Mouse (Mus musculus) left cerebral cortex, postnatal 25 days (tissue): ENCODE measurements around the gene Fbxo8. TPM values are rescaled to one million over a fixed set of nuclear protein-coding genes. Genes with fewer than 3 reads are reported as not detected.

Source experiments
- DNase-seq, 2 experiments: peaks; one replicate each; pipeline ENCODE4 v3.0.0; 2022; ENCODE audit warnings: low spot score in 2 of 2, mixed read lengths in 1 of 2
- intact Hi-C: fragments of 180-260 bp; cut with DNase I; formaldehyde crosslinking; loops from one replicate; pipeline ENCODE4 v1.15.1; 2025
- microRNA-seq, 2 experiments: library from miRNA; unstranded; fragments of <30 nt; microRNA quantifications; one replicate each; pipeline ENCODE4 v1.2.0; 2022
- total RNA-seq, 2 experiments: library from RNA; stranded (reverse); gene quantifications; 2 replicates each; pipeline ENCODE4 v1.2.3; 2021

Fbxo8 gene
- total RNA-seq, 2 experiments from 2014 or later = 37.4 to 41.9 TPM

DNA sequence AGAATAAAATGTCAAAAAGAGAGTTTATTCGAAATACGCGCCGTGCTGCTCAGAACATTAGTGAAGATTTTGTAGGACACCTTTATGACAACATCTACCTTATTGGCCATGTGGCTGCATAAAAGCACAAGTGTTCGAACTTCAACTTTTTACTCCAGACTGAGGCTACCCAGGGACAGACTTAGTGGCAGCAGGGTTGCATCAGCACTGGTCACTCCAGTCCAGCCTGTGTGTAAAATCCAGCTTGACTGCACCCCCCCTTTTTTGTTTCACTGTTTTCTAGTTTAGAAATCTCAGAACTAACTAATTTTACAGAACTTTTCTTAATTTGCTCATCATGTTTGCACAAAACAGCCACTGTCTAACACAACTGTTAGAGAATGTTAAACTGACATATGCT lies 40.6 kb downstream of the Fbxo8 start:
- no peak for DNase-seq
- intact Hi-C loops = no loop called here

DNA sequence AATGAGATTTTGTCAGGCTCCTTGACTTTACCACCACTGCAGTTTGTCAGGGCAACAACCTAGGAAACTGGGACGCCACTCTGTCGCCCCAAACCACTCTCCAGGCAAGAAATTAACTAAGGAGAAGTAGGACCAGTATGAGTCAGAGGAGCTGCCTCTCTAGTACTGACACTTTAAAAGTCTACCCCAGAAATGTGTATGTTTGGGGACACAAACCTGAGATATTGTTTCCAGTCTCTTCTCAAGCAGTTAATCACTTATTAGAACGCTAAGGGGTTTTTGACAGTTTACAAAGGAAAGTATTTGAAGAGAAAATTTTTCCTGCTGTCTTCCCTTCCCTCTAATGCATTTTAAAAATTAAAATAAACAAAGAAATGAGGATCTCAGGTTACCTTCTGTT lies 55.6 kb downstream of the Fbxo8 start:
- intact Hi-C loops = no loop called here
- no peak for DNase-seq

- DNase-seq = peak in 1 of 2 experiments; percentile 27
- intact Hi-C loops = no loop called here
Observed at GRCm38 (mm10) chr8:56611736-56612135, 60.8 kb downstream of the Fbxo8 start.

GRCm38 (mm10) chr8:56614235-56614634 lies 63.3 kb downstream of the Fbxo8 start:
- DNase-seq = no peak
- intact Hi-C loops = loop anchor here (2.0 kb wide), 1 partner anchor 83 kb away; no protein-coding TSS in a partner anchor

GRCm38 (mm10) chr8:56615005-56615404 lies 64.1 kb downstream of the Fbxo8 start:
- DNase-seq = peak; percentile 62 to 75
- intact Hi-C loops = loop anchor here (2.0 kb wide), 1 partner anchor 84 kb away; no protein-coding TSS in a partner anchor

GRCm38 (mm10) chr8:56616260-56616659 lies 65.4 kb downstream of the Fbxo8 start:
- intact Hi-C loops = no loop called here
- no peak for DNase-seq

DNA sequence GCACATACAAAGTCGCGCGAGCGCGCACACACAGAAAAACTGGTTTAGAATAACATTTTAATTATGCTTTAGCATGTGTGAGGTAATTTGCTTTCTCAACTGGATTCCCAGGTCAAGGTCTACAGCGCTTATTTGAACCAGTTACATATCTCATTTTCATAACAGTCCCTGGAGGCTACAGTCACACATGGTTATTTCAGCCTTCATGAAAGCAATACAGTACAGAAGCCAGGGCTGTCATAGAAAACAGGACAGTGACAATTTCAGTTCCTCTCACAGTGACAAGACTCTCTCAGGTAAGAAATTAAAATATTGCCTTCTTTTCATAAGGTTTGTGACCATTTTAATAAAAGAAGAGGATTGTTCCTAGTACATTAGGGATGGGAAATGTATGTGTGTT lies 66.4 kb downstream of the Fbxo8 start:
- DNase-seq = no peak

DNA sequence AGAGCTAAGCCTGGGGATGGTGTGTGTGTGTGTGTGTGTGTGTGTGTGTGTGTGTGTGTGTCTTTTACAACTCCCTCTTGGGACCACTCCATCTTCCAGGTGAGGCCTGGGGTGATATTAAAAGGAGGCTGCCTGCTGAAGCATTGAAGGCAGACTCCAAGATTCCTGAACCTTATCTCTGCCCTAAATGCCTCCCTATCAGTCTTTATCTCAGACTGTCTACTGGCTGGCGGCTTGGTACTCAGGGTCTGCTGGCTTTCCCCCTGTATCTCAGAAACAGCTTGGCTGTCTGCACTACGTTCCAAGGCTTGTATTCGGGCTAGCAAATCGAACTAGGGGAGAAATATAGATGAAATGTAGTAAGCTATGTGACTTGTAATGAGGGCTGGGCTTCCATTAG lies 68.2 kb downstream of the Fbxo8 start:
- DNase-seq = no peak
- intact Hi-C loops = no loop called here

More for the DNA sequence above, 66.4 kb downstream of the Fbxo8 start:
- intact Hi-C loops = no loop called here

- DNase-seq = no peak
- intact Hi-C loops = no loop called here
Observed at GRCm38 (mm10) chr8:56619571-56619970, 68.7 kb downstream of the Fbxo8 start.

DNA sequence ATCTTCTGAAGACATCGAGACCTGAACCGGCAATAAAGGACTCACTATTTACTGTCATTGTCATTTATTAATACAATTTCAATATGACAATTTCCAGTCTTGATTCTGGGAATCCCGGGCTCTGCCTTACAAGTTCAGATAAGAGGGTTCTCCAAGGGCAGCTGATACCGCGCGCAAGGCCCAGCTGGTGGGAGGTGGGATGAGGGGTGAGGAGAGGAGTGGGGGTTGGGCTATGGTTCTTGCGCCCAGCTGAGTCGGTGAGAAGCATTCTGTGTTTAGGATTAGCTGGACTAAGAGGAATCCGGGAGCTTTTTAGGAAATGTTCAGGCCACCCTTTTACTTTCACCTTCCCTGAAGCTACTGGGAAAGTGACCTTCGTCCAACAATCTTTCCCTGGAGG lies 69.8 kb downstream of the Fbxo8 start:
- intact Hi-C loops = loop anchor here (5.0 kb wide), 2 partner anchors 697 to 712 kb away; no protein-coding TSS in a partner anchor
- no peak for DNase-seq

- intact Hi-C loops = loop anchor here (5.0 kb wide), 2 partner anchors 696 to 711 kb away; no protein-coding TSS in a partner anchor
- DNase-seq = no peak
Observed at GRCm38 (mm10) chr8:56621093-56621492, 70.2 kb downstream of the Fbxo8 start.

GRCm38 (mm10) chr8:56622470-56623024 lies 71.7 kb downstream of the Fbxo8 start:
- intact Hi-C loops = loop anchor here (5.0 kb wide), 2 partner anchors 695 to 710 kb away; no protein-coding TSS in a partner anchor
- no peak for DNase-seq

DNA sequence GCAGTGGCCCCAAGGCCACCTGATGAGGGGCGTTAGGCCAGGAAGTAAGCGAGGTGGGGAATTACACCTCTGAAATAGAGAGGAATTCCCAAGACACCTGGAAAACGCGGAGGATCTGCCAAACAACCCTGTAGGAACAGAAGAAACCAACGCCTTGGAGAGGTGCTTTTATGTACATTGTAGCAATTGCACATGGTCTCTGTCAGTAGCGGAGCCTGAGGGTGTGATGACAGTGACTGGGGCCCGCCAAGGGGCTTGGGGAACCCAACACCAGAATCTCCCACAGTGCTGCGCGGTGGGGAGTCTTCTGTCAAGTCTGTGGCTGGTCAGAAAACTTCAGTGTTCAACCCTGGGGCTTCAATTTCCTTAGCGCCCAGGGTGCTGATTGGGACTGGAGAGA lies 72.5 kb downstream of the Fbxo8 start:
- intact Hi-C loops = loop anchor here (5.0 kb wide), 2 partner anchors 694 to 709 kb away; no protein-coding TSS in a partner anchor
- no peak for DNase-seq

GRCm38 (mm10) chr8:56629160-56629559 lies 78.3 kb downstream of the Fbxo8 start:
- no peak for DNase-seq
- intact Hi-C loops = no loop called here

- DNase-seq = no peak
- intact Hi-C loops = no loop called here
Observed at GRCm38 (mm10) chr8:56639277-56639676, 88.4 kb downstream of the Fbxo8 start.

Small RNAs within 50 kb of the gene (microRNA-seq; reads per million reads assigned to microRNA genes)
- gene Gm25992 = 0 reads per million in 2 experiments

Other genes starting within 250 kb of the Fbxo8 start
- gene Cep44, start within 50 bp of the Fbxo8 start, total RNA-seq = 10 to 100 TPM; 20.6 to 24.3 TPM